Mouse (Mus musculus) megakaryocyte-erythroid progenitor cell, adult 5-6 weeks (primary cell): Measurements from ENCODE around the gene Letmd1. TPM values are rescaled to one million over a fixed set of nuclear protein-coding genes. Genes with fewer than 3 reads are reported as not detected.
A peak's percentile ranks its signal among the peaks of the same experiment; 100 is the strongest.
"Not testable (repeated sequence)": the region's sequence is repeated elsewhere in the genome, so short reads cannot be mapped to it uniquely, and the experiment has no call there.

Experiments
- ATAC-seq: replicated peaks from 2 replicates; pipeline ENCODE4 v1.8.0; 2016; ENCODE audit warnings: mild to moderate bottlenecking, inconsistent platforms; ENCODE audit not compliant: severe bottlenecking, poor library complexity, low FRiP score, low TSS enrichment
- total RNA-seq, 2 experiments: library from RNA; stranded (forward) in 1 of 2; stranded (reverse) in 1 of 2; fragments of 200-1000, 215-1000 nt in 1 of 2; fragments of >200 nt in 1 of 2; fragmentation: Nextera tagmentation in 1 of 2; gene quantifications; 2 replicates each; pipeline ENCODE4 v1.2.3; 2014 to 2017

Gene Letmd1
- total RNA-seq, 2 experiments from 2014 or later: 23.3 to 42.9 TPM

GRCm38 (mm10) chr15:100488297-100488696 is 19.5 kb downstream of the Letmd1 start:
- ATAC-seq: not testable (repeated sequence)

DNA sequence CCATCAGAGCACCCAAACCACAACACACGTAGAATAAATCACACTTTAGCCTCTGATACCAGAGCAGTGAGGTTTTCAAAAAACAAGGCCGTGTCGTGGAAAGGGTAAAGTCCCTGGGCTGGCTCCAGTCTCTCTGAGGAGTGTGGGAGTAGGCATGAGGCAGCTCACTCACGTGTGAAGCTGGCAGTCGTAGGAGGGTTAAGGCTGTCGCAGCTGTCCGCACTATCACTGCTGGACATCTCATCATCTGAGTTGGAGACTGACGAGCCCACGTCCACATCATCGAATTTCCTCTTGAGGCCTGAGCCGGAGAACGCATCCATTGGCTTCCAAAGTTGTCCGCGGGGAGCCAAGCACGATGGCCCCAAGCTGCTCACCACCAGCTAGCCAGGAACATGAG is 20.4 kb downstream of the Letmd1 start:
- ATAC-seq: no peak

DNA sequence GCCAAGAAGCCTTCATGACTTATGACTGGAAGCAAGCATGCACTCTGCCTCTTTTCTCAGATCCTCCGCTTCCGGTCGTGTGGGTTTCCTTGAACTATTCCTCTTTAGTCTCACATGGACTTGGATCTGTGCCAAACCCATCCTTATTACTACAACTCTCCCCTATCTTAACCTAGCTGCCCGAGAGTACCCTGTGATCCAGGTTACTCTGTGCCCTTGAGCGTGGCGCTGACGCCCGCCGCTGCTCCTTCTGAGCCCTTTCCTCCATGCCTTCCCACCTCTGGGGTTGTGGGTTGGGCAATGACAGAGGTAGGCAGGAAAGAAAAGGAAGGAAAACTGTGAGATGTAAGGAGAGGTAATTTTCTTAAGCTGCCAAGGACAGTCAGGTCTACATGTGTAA is 23.1 kb downstream of the Letmd1 start:
- no peak for ATAC-seq

DNA sequence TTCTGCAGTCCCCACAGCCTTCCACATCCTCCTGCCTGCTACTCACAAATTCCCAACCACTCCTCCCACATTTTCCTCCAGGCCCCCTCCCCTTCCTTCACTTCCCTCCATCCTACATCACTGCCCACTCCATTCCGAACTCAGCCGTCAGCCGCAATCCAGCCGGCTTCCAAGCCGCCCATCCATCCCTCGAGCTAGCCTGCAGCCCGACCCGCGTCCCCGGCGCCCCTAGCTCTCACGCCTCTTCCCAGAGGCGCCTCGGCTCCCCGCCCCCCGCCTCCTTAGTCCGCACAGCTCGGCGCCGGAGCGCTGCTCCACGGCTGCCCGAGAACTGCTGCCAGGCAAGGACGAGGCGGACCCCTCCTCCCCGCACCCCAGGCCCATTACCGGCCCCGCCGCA is 25.8 kb downstream of the Letmd1 start:
- peak; percentile 25; the same call in 1 of the 2 replicates for ATAC-seq

DNA sequence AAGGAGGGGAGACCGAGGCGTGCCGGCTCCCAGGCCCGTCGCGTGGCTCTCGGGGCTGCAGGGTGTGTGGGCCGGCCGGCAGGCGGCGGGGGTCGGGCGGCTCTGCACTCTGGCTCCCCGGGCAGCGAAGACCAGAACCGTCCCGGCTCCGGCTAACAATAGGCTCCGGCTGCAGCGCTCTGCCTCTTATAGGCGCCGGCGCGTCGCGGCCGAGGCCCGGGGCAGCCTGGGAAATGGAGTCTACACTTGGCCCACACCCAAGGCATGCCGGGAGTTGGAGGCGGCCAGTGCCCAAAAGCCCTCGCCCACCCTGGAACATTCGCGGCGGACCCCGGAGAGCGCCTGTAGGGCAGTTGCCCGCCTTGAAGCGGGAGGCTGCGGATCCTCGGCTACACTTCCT is 26.3 kb downstream of the Letmd1 start, which contains the start of gene Csrnp2:
Csrnp2 (minus strand) TSS at position 387 of the 400 bp plus-strand sequence.
- ATAC-seq: peak; percentile 91

GRCm38 (mm10) chr15:100499506-100499905 is 30.7 kb downstream of the Letmd1 start:
- ATAC-seq: not testable (repeated sequence)

- ATAC-seq: no peak
Measured at GRCm38 (mm10) chr15:100508454-100509167, 39.8 kb downstream of the Letmd1 start.

DNA sequence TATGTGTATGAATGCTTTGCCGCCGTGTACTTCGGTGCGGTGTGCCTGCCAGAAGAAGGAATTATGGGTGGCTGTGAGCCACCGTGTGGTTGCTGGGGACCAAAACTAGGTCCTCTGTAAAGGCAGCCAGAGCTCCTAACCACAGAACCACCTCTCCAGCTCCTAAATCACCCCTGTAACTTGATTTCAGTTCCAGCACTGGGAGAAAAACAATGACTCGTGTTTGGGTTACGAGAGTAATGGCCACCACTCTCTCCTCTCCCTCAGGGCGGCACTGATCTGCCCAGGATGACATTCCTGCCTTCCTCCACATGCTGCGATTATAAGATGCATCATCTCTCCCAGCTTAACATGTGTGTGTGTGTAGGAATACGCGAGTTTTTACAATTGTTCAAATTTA is 41.2 kb downstream of the Letmd1 start:
- ATAC-seq: no peak

DNA sequence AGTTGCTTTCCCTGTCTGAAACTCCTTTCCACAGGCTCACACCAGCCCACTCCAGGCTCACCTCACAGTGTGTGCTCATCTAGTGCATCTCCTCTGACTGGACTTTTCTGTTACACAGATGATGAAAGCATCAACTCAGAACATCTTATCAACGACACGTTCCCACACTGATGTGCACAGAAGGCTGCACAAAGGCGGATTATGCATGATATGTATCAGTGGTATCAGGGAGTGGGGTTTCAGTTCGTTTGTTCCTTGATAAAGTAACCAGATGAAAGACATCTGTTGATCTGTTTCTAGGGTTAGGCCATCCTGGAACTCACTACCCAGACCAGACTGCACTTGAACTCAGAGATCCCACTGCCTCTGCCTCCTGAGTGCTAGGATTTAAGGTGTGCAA is 44.6 kb downstream of the Letmd1 start:
- no peak for ATAC-seq

GRCm38 (mm10) chr15:100515121-100515520 is 46.3 kb downstream of the Letmd1 start:
- no peak for ATAC-seq

DNA sequence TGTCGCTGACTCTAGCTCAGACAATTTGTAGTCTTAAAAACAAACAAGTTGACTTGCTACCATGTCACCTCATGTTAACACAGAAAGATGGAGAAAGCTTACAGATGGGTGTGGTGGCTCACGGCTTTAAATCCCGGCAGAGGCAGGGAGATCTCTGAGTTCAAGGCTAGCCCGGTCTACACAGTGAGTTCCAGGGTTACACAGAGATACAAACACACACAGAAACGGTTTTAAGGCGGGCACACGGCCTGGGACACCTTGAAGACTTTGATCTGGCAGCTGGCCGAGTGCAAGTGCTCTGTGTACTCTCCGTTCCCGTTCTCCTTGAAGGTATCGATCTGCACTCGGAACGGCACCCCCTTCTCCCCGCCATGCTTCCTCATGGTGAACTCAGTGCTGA is 51.5 kb downstream of the Letmd1 start:
- ATAC-seq: no peak

DNA sequence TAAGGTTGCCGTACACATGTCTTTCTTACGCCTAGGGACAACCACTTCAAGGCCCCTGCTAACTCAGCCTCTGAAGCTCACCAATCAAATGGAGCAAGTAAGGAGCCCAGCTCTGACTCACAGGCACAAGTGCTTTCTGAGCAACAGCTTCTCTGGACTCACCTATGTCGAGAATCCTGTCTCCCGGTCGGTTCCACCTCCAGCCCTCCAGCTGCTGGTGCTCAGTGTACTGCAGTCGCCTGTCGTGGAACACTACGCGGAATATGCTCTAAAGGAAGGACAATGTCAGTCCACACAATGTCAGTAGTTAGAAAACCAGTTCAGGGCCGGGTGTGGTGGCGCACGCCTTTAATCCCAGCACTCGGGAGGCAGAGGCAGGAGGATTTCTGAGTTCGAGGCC is 56.6 kb downstream of the Letmd1 start:
- ATAC-seq: no peak

DNA sequence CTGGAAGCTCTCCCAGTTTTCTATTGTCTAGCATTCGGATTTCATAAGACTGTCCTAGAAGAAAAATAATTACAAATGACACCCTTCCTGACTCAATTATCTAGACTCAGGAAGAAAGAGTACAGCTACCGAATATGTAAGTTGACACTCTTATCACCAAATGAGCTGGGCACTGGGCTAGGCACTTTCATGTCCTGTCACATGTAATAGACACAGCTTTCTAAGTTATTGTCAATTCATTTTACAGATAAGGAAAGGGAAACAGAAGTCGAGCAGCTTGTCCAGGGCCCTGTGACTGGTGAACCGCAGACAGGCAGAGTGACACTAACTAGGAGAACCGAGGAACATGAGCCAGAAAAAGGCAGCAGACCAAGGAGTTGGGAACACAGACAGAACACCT is 59.1 kb downstream of the Letmd1 start:
- ATAC-seq: no peak

Other genes with a start within 250 kb of the Letmd1 start
- 82.7 and 87.7 TPM in 2 replicates for gene Atf1, start 241.2 kb upstream of the Letmd1 start, total RNA-seq (2014; fragmentation: Nextera tagmentation)
- gene Atf1, start 241.2 kb upstream of the Letmd1 start, total RNA-seq (2017): 94.7 and 123 TPM in 2 replicates
- not detected in 2 replicates for gene Tmprss12, start 188.2 kb upstream of the Letmd1 start, total RNA-seq (2014; fragmentation: Nextera tagmentation)
- not detected in 2 replicates for gene Tmprss12, start 188.2 kb upstream of the Letmd1 start, total RNA-seq (2017)
- gene Mettl7a1, start 164.9 kb upstream of the Letmd1 start, total RNA-seq (2014; fragmentation: Nextera tagmentation): 38.9 and 45.1 TPM in 2 replicates
- gene Mettl7a1, start 164.9 kb upstream of the Letmd1 start, total RNA-seq (2017): 65.6 and 68.2 TPM in 2 replicates
- 0.26 TPM in 1 of 2 replicates, not detected in the other for gene Mettl7a3, start 134.1 kb upstream of the Letmd1 start, total RNA-seq (2014; fragmentation: Nextera tagmentation)
- 1.7 TPM in 1 of 2 replicates, not detected in the other for gene Mettl7a3, start 134.1 kb upstream of the Letmd1 start, total RNA-seq (2017)
- gene Methig1, start 115.9 kb upstream of the Letmd1 start, total RNA-seq (2014; fragmentation: Nextera tagmentation): not detected in 2 replicates
- not detected in 2 replicates for gene Methig1, start 115.9 kb upstream of the Letmd1 start, total RNA-seq (2017)
- not detected in 2 replicates for gene Mettl7a2, start 115.8 kb upstream of the Letmd1 start, total RNA-seq (2014; fragmentation: Nextera tagmentation)
- gene Mettl7a2, start 115.8 kb upstream of the Letmd1 start, total RNA-seq (2017): not detected in 2 replicates
- not detected in 2 replicates for gene Higd1c, start 104.5 kb upstream of the Letmd1 start, total RNA-seq (2014; fragmentation: Nextera tagmentation)
- gene Higd1c, start 104.5 kb upstream of the Letmd1 start, total RNA-seq (2017): not detected in 2 replicates
- gene Gm5475, start 46.9 kb upstream of the Letmd1 start, total RNA-seq (2014; fragmentation: Nextera tagmentation): not detected in 2 replicates
- not detected in 2 replicates for gene Gm5475, start 46.9 kb upstream of the Letmd1 start, total RNA-seq (2017)
- gene Slc11a2, start 44.0 kb upstream of the Letmd1 start, total RNA-seq (2014; fragmentation: Nextera tagmentation): 67.0 and 82.9 TPM in 2 replicates
- 29.2 and 32.5 TPM in 2 replicates for gene Slc11a2, start 44.0 kb upstream of the Letmd1 start, total RNA-seq (2017)
- gene Csrnp2, start 26.5 kb downstream of the Letmd1 start, total RNA-seq (2014; fragmentation: Nextera tagmentation): 1.7 and 1.9 TPM in 2 replicates
- gene Csrnp2, start 26.5 kb downstream of the Letmd1 start, total RNA-seq (2017): 2.2 and 3.1 TPM in 2 replicates
- gene Tfcp2, start 83.0 kb downstream of the Letmd1 start, total RNA-seq (2014; fragmentation: Nextera tagmentation): 14.0 and 21.7 TPM in 2 replicates
- 18.5 and 33.1 TPM in 2 replicates for gene Tfcp2, start 83.0 kb downstream of the Letmd1 start, total RNA-seq (2017)
- 0.96 and 1.2 TPM in 2 replicates for gene Pou6f1, start 131.0 kb downstream of the Letmd1 start, total RNA-seq (2014; fragmentation: Nextera tagmentation)
- not detected in 2 replicates for gene Pou6f1, start 131.0 kb downstream of the Letmd1 start, total RNA-seq (2017)
- gene Dazap2, start 146.3 kb downstream of the Letmd1 start, total RNA-seq (2014; fragmentation: Nextera tagmentation): 208 and 229 TPM in 2 replicates
- 148 and 159 TPM in 2 replicates for gene Dazap2, start 146.3 kb downstream of the Letmd1 start, total RNA-seq (2017)
- gene Smagp, start 167.9 kb downstream of the Letmd1 start, total RNA-seq (2014; fragmentation: Nextera tagmentation): 3.3 and 4.4 TPM in 2 replicates
- gene Smagp, start 167.9 kb downstream of the Letmd1 start, total RNA-seq (2017): 4.8 TPM in 1 of 2 replicates, not detected in the other
- gene Bin2, start 200.5 kb downstream of the Letmd1 start, total RNA-seq (2014; fragmentation: Nextera tagmentation): 33.2 and 37.0 TPM in 2 replicates
- gene Bin2, start 200.5 kb downstream of the Letmd1 start, total RNA-seq (2017): 57.3 and 57.4 TPM in 2 replicates
- 124 and 168 TPM in 2 replicates for gene Cela1, start 218.9 kb downstream of the Letmd1 start, total RNA-seq (2014; fragmentation: Nextera tagmentation)
- gene Cela1, start 218.9 kb downstream of the Letmd1 start, total RNA-seq (2017): 87.7 and 112 TPM in 2 replicates